23 mouse cellular contexts compared by ENCODE assay signal in genomic region chr1:179487990-179488389, GRCm38 (mm10). TPM values are rescaled to one million over a fixed set of nuclear protein-coding genes. Genes with fewer than 3 reads are reported as not detected.
DNase-seq lines count a peak whose midpoint lies in the region; ATAC-seq and TF ChIP-seq lines count a peak whose summit lies in the region.
"Had no signal": no experiment of that assay in that cellular context is flagged by ENCODE, and none has a peak within 500 bp of the region (broad histone marks: within the 10 kb centered on the region; RNA-seq: fewer than 3 reads in every experiment).

No protein-coding gene starts in this region.

- H3K9ac ChIP-seq in heart, postnatal 0 days (replicated peaks; ENCODE audit: low read depth, low read length): no peak overlapping the region
- H3K9ac ChIP-seq: forebrain, postnatal 0 days; hindbrain, embryonic 13.5 days; limb, embryonic 15.5 days; liver, embryonic 15.5 days had no signal

- H3K9me3 ChIP-seq in heart, postnatal 0 days (replicated peaks; ENCODE audit: control insufficient read depth, low read length): no peaks in the 10 kb centered on the region
- H3K9me3 ChIP-seq: forebrain, embryonic 10.5 days; heart, embryonic 10.5 days; limb, embryonic 15.5 days; liver, embryonic 15.5 days had no signal

- no peak for TF ChIP-seq EP300 in heart, postnatal 0 days (IDR thresholded peaks at IDR 0.05; ENCODE audit: low read depth)

- H3K27ac ChIP-seq in gastrocnemius, adult 2 months: peak overlapping the region; percentile 71
- no peak overlapping the region for H3K27ac ChIP-seq in heart, postnatal 0 days (ENCODE audit: low read depth)
- peak overlapping the region; percentile 76 for H3K27ac ChIP-seq in bone marrow macrophage, adult 2 months (ENCODE audit: insufficient read depth, low read depth, low read length)
- H3K27ac ChIP-seq: forebrain, embryonic 10.5 days; hindbrain, embryonic 13.5 days; limb, embryonic 15.5 days; liver, embryonic 15.5 days had no signal

- intact Hi-C loops in gastrocnemius, adult 2 months (cut with DNase I): no loop called here
- intact Hi-C loops in gastrocnemius, postnatal 36 days (cut with DNase I): no loop called here
- intact Hi-C loops in heart, postnatal 36 days (cut with DNase I): loop anchor here (10.0 kb wide), 1 partner anchor 773 kb away; no protein-coding TSS in a partner anchor

- 0 out of 2 replicates have a peak, but pooled peaks have one; percentile 31 for ATAC-seq in heart, postnatal 0 days (ENCODE audit: insufficient read depth, low read depth)
- peak; percentile 31; the same call in 1 of the 2 replicates for ATAC-seq in megakaryocyte progenitor cell, adult 5-6 weeks (replicated peaks; ENCODE audit: poor library complexity)
- ATAC-seq: activated CD4-positive, CD25-positive, alpha-beta regulatory T cell, adult 4 months; forebrain, postnatal 0 days; inflammation-experienced regulatory T-cells, adult 6 months had no signal

- no peak for DNase-seq in gastrocnemius, adult 2 months
- no peak for DNase-seq in gastrocnemius, postnatal 36 days
- DNase-seq in heart, postnatal 0 days (ENCODE audit: low spot score): peak; percentile 26
- DNase-seq in heart, postnatal 36 days: no peak
- DNase-seq in lung, postnatal 25 days (ENCODE audit: low spot score): no peak
- DNase-seq: adrenal gland, postnatal 14 days; cerebellum, adult 11 months; cerebellum, postnatal 14 days; embryo, embryonic 11 days; forebrain, postnatal 0 days; kidney, postnatal 14 days; midbrain, embryonic 14.5 days; thymus, postnatal 36 days had no signal

- peak overlapping the region; percentile 30; the same call in 1 of the 2 replicates for H3K4me2 ChIP-seq in heart, postnatal 0 days (ENCODE audit: low read depth, low read length)
- H3K4me2 ChIP-seq: hindbrain, embryonic 13.5 days; limb, embryonic 15.5 days; liver, embryonic 15.5 days had no signal

- no peak for TF ChIP-seq POLR2A in bone marrow macrophage, adult 2 months (IDR thresholded peaks at IDR 0.05; ENCODE audit: borderline replicate concordance, low read depth, low read length)

- WGBS in heart, postnatal 0 days: 24% methylated on average over 5 of the region's 5 CpGs

- H3K4me3 ChIP-seq in gastrocnemius, adult 2 months: peak overlapping the region; percentile 28
- H3K4me3 ChIP-seq in heart, postnatal 0 days (ENCODE audit: low read depth, low read length): no peak overlapping the region
- H3K4me3 ChIP-seq in bone marrow macrophage, adult 2 months (ENCODE audit: insufficient read depth, low read length): no peak overlapping the region; the same call in 1 of the 2 replicates
- H3K4me3 ChIP-seq: forebrain, embryonic 10.5 days; heart, embryonic 10.5 days; hindbrain, embryonic 13.5 days; limb, embryonic 15.5 days; liver, embryonic 15.5 days; megakaryocyte, embryonic 14.5 days had no signal

- H3K36me3 ChIP-seq in heart, postnatal 0 days (replicated peaks; ENCODE audit: control insufficient read depth, insufficient read depth, low read length): no peaks in the 10 kb centered on the region
- H3K36me3 ChIP-seq: forebrain, embryonic 10.5 days; hindbrain, embryonic 13.5 days; limb, embryonic 15.5 days; liver, embryonic 15.5 days had no signal

- no peak for TF ChIP-seq CTCF in gastrocnemius, adult 2 months (IDR thresholded peaks at IDR 0.05)
- TF ChIP-seq CTCF in heart, postnatal 0 days (IDR thresholded peaks at IDR 0.05; ENCODE audit: low read depth): no peak
- no peak for TF ChIP-seq CTCF in bone marrow macrophage, adult 2 months (IDR thresholded peaks at IDR 0.05; ENCODE audit: low read depth, low read length)

- H3K4me1 ChIP-seq in heart, postnatal 0 days (ENCODE audit: control insufficient read depth, insufficient read depth): peaks cover 4% of the 10 kb centered on the region; the same call in 1 of the 2 replicates
- H3K4me1 ChIP-seq in bone marrow macrophage, adult 2 months (ENCODE audit: control insufficient read depth, insufficient read depth, low read length): peaks cover 24% of the 10 kb centered on the region
- H3K4me1 ChIP-seq: limb, embryonic 15.5 days; liver, embryonic 15.5 days had no signal

- H3K27me3 ChIP-seq in heart, postnatal 0 days (ENCODE audit: control insufficient read depth, insufficient read depth, low read length): no peaks in the 10 kb centered on the region
- H3K27me3 ChIP-seq: hindbrain, embryonic 13.5 days; limb, embryonic 15.5 days; liver, embryonic 15.5 days had no signal

RNA-seq across cellular contexts. Expression of gene Smyd3, which starts 29.9 kb away (rescaled TPM):
- 1 to 10 TPM; 5.1 to 5.8 TPM for total RNA-seq in gastrocnemius, adult 2 months (2021)
- 1 to 10 TPM; 3.4 to 4.6 TPM for total RNA-seq in gastrocnemius, postnatal 36 days (2021)
- 6.2 and 11.6 TPM in 2 replicates for total RNA-seq in heart, postnatal 0 days (2014; rRNA removed; ENCODE audit: low replicate concordance)
- polyA plus RNA-seq in heart, postnatal 0 days (2015; fragmentation: Nextera tagmentation; extraction: Ambion mirVana): 6.4 and 7.0 TPM in 2 replicates
- total RNA-seq in heart, postnatal 36 days (2021): 1 to 10 TPM; 6.9 to 7.2 TPM
- polyA plus RNA-seq in bone marrow macrophage, adult 2 months (2012; ENCODE audit: insufficient read depth, insufficient read length, missing spikeins): 19.9 and 20.3 TPM in 2 replicates
- 19.8 and 20.7 TPM in 2 replicates for total RNA-seq in megakaryocyte progenitor cell, adult 5-6 weeks (2015)
- total RNA-seq in megakaryocyte progenitor cell, adult 5-6 weeks (2017): 22.9 and 35.6 TPM in 2 replicates

RNA-seq across cellular contexts. Expression of gene Tfb2m, which starts 58.1 kb away (rescaled TPM):
- 10 to 100 TPM; 39.8 to 41.5 TPM for total RNA-seq in gastrocnemius, adult 2 months (2021)
- total RNA-seq in gastrocnemius, postnatal 36 days (2021): 10 to 100 TPM; 30.9 to 37.4 TPM
- total RNA-seq in heart, postnatal 0 days (2014; rRNA removed; ENCODE audit: low replicate concordance): 15.9 and 20.4 TPM in 2 replicates
- 34.7 and 37.3 TPM in 2 replicates for polyA plus RNA-seq in heart, postnatal 0 days (2015; fragmentation: Nextera tagmentation; extraction: Ambion mirVana)
- 10 to 100 TPM; 49.4 to 56.2 TPM for total RNA-seq in heart, postnatal 36 days (2021)
- polyA plus RNA-seq in bone marrow macrophage, adult 2 months (2012; ENCODE audit: insufficient read depth, insufficient read length, missing spikeins): 17.1 and 27.9 TPM in 2 replicates
- total RNA-seq in megakaryocyte progenitor cell, adult 5-6 weeks (2015): 46.2 and 50.3 TPM in 2 replicates
- 43.9 and 50.6 TPM in 2 replicates for total RNA-seq in megakaryocyte progenitor cell, adult 5-6 weeks (2017)

RNA-seq across cellular contexts. Expression of gene Cnst, which starts 58.2 kb away (rescaled TPM):
- 10 to 100 TPM; 34.7 to 40.0 TPM for total RNA-seq in gastrocnemius, adult 2 months (2021)
- 10 to 100 TPM; 25.2 to 26.6 TPM for total RNA-seq in gastrocnemius, postnatal 36 days (2021)
- total RNA-seq in heart, postnatal 0 days (2014; rRNA removed; ENCODE audit: low replicate concordance): 21.4 and 33.7 TPM in 2 replicates
- polyA plus RNA-seq in heart, postnatal 0 days (2015; fragmentation: Nextera tagmentation; extraction: Ambion mirVana): 19.6 and 21.5 TPM in 2 replicates
- total RNA-seq in heart, postnatal 36 days (2021): 10 to 100 TPM; 45.2 to 45.4 TPM
- 8.9 and 11.9 TPM in 2 replicates for polyA plus RNA-seq in bone marrow macrophage, adult 2 months (2012; ENCODE audit: insufficient read depth, insufficient read length, missing spikeins)
- 8.3 and 13.0 TPM in 2 replicates for total RNA-seq in megakaryocyte progenitor cell, adult 5-6 weeks (2015)
- 14.2 and 15.8 TPM in 2 replicates for total RNA-seq in megakaryocyte progenitor cell, adult 5-6 weeks (2017)
